Mouse (Mus musculus): ENCODE data around the gene Krtap19-1. TPM values are rescaled to one million over a fixed set of nuclear protein-coding genes. Genes with fewer than 3 reads are reported as not detected.

Krtap19-1 gene
- total RNA-seq (2021) = not detected
- long read RNA-seq, experiment 1 = 0 reads
- long read RNA-seq, experiment 2 = 0 reads

GRCm38 (mm10) chr16:88869311-88869710 is at the start of gene Krtap19-1:
Gene Krtap19-1, minus strand, starts transcription at chr16:88869411.
- DNase-seq = no peak

- DNase-seq = no peak
These were observed 27.1 kb upstream of the Krtap19-1 start, which contains the start of gene Krtap19-5 for GRCm38 (mm10) chr16:88896357-88896756. Gene Krtap19-5, minus strand, starts transcription at chr16:88896457.

GRCm38 (mm10) chr16:88886870-88887269 is 17.7 kb upstream of the Krtap19-1 start:
- DNase-seq = no peak

GRCm38 (mm10) chr16:88884989-88885388 is 15.8 kb upstream of the Krtap19-1 start, which contains the start of gene Krtap19-4:
Gene Krtap19-4, minus strand, starts transcription at chr16:88885089.
- DNase-seq = no peak

- DNase-seq = no peak
These were observed 8.7 kb upstream of the Krtap19-1 start, which contains the start of gene Krtap19-3 for GRCm38 (mm10) chr16:88877938-88878337. Gene Krtap19-3, minus strand, starts transcription at chr16:88878038.

- no peak for DNase-seq
These were observed 5.0 kb upstream of the Krtap19-1 start, which contains the start of gene Krtap19-2 for GRCm38 (mm10) chr16:88874169-88874568. Gene Krtap19-2, minus strand, starts transcription at chr16:88874269.

GRCm38 (mm10) chr16:88864887-88865407 is 4.3 kb downstream of the Krtap19-1 start:
- DNase-seq = no peak

GRCm38 (mm10) chr16:88851450-88851849 is 17.8 kb downstream of the Krtap19-1 start:
- no peak for DNase-seq

- no peak for DNase-seq
These were observed 20.7 kb downstream of the Krtap19-1 start for GRCm38 (mm10) chr16:88848558-88848957.

GRCm38 (mm10) chr16:88847363-88847762 is 21.8 kb downstream of the Krtap19-1 start:
- DNase-seq = no peak

- no peak for DNase-seq
These were observed 42.2 kb downstream of the Krtap19-1 start for GRCm38 (mm10) chr16:88826978-88827377.

GRCm38 (mm10) chr16:88826095-88826652 is 43.0 kb downstream of the Krtap19-1 start, which contains the start of gene Krtap14:
Gene Krtap14, minus strand, starts transcription at chr16:88826145.
- DNase-seq = no peak

GRCm38 (mm10) chr16:88823736-88824135 is 45.5 kb downstream of the Krtap19-1 start:
- DNase-seq = no peak

- DNase-seq = peak; percentile 69
These were observed 49.1 kb downstream of the Krtap19-1 start, which contains the start of gene Krtap15 for GRCm38 (mm10) chr16:88820066-88820465. Gene Krtap15, plus strand, starts transcription at chr16:88820215.

Other genes starting within 250 kb of the Krtap19-1 start
- gene 2310079G19Rik, start 241.7 kb downstream of the Krtap19-1 start, total RNA-seq (2021) = not detected
- not detected for gene Krtap26-1, start 221.6 kb downstream of the Krtap19-1 start, total RNA-seq (2021)
- gene Krtap27-1, start 197.7 kb downstream of the Krtap19-1 start, total RNA-seq (2021) = not detected
- not detected for gene 2310061N02Rik, start 161.4 kb downstream of the Krtap19-1 start, total RNA-seq (2021)
- not detected for gene Krtap13-1, start 140.5 kb downstream of the Krtap19-1 start, total RNA-seq (2021)
- not detected for gene Krtap13, start 117.8 kb downstream of the Krtap19-1 start, total RNA-seq (2021)
- gene 2310034C09Rik, start 110.6 kb downstream of the Krtap19-1 start, total RNA-seq (2021) = not detected
- not detected for gene 2310057N15Rik, start 95.2 kb downstream of the Krtap19-1 start, total RNA-seq (2021)
- not detected for gene Gm5965, start 91.5 kb downstream of the Krtap19-1 start, total RNA-seq (2021)
- gene Gm20741, start 57.2 kb downstream of the Krtap19-1 start, total RNA-seq (2021) = not detected
- not detected for gene Krtap15, start 49.2 kb downstream of the Krtap19-1 start, total RNA-seq (2021)
- not detected for gene Krtap14, start 43.3 kb downstream of the Krtap19-1 start, total RNA-seq (2021)
- not detected for gene Krtap19-2, start 4.9 kb upstream of the Krtap19-1 start, total RNA-seq (2021)
- not detected for gene Krtap19-3, start 8.6 kb upstream of the Krtap19-1 start, total RNA-seq (2021)
- not detected for gene Krtap19-4, start 15.7 kb upstream of the Krtap19-1 start, total RNA-seq (2021)
- not detected for gene Krtap19-5, start 27.0 kb upstream of the Krtap19-1 start, total RNA-seq (2021)
- not detected for gene Krtap19-9b, start 62.9 kb upstream of the Krtap19-1 start, total RNA-seq (2021)
- gene Krtap16-3, start 93.5 kb upstream of the Krtap19-1 start, total RNA-seq (2021) = not detected
- not detected for gene Krtap22-2, start 141.3 kb upstream of the Krtap19-1 start, total RNA-seq (2021)
- not detected for gene Gm10229, start 145.9 kb upstream of the Krtap19-1 start, total RNA-seq (2021)
- not detected for gene Krtap6-1, start 162.3 kb upstream of the Krtap19-1 start, total RNA-seq (2021)
- gene Gm10228, start 172.1 kb upstream of the Krtap19-1 start, total RNA-seq (2021) = not detected
- gene Krtap6-5, start 178.5 kb upstream of the Krtap19-1 start, total RNA-seq (2021) = not detected
- gene 1110025L11Rik, start 194.6 kb upstream of the Krtap19-1 start, total RNA-seq (2021) = not detected
- not detected for gene Krtap6-3, start 214.6 kb upstream of the Krtap19-1 start, total RNA-seq (2021)

All from gastrocnemius, postnatal 25 days (tissue).